Mouse (Mus musculus): ENCODE results near the gene Stk38. TPM values are rescaled to one million over a fixed set of nuclear protein-coding genes. Genes with fewer than 3 reads are reported as not detected.
"Not testable (repeated sequence)": the region's sequence is repeated elsewhere in the genome, so short reads cannot be mapped to it uniquely, and the experiment has no call there.

Gene Stk38
- polyA plus RNA-seq, 1 experiment from 2014 or later = 102 TPM

GRCm38 (mm10) chr17:29031771-29032273 is 24.0 kb upstream of the Stk38 start:
- H3K4me1 ChIP-seq (ENCODE audit: control insufficient read depth, insufficient read depth, low read length) = peaks cover 20% of the 10 kb centered on the region
- H3K9ac ChIP-seq (replicated peaks; ENCODE audit: low read length) = peak overlapping the region; percentile 85
- peak overlapping the region; percentile 72 for H3K4me3 ChIP-seq (replicated peaks; ENCODE audit: low read depth, low read length)
- under 1% methylated on average over 26 of the region's 26 CpGs for WGBS
- DNase-seq = peak; percentile 68
- H3K27ac ChIP-seq (replicated peaks; ENCODE audit: low read depth, low read length) = peak overlapping the region; percentile 98
- no peak for ATAC-seq (ENCODE audit: low FRiP score, low TSS enrichment)
- peak overlapping the region; percentile 79 for H3K4me2 ChIP-seq (ENCODE audit: low read length)
- peaks cover 6% of the 10 kb centered on the region for H3K36me3 ChIP-seq (ENCODE audit: control insufficient read depth, insufficient read depth, low read length)
- H3K27me3 ChIP-seq (ENCODE audit: control insufficient read depth, insufficient read depth, low read length) = no peaks in the 10 kb centered on the region
- no peaks in the 10 kb centered on the region for H3K9me3 ChIP-seq (ENCODE audit: control insufficient read depth, low read length)

- Histone ChIP-seq H3K4me3 (replicated peaks; ENCODE audit: low read depth, low read length) (peak overlapping the region; percentile 72), H3K9ac (replicated peaks; ENCODE audit: low read length) (peak overlapping the region; percentile 85; the same call in 1 of the 2 replicates), H3K27ac (replicated peaks; ENCODE audit: low read depth, low read length) (peak overlapping the region; percentile 98), H3K4me1 (ENCODE audit: control insufficient read depth, insufficient read depth, low read length) (peaks cover 13% of the 10 kb centered on the region), H3K4me2 (ENCODE audit: low read length) (peak overlapping the region; percentile 79)
- H3K9me3 ChIP-seq (ENCODE audit: control insufficient read depth, low read length); ATAC-seq (ENCODE audit: low FRiP score, low TSS enrichment); H3K27me3 ChIP-seq (ENCODE audit: control insufficient read depth, insufficient read depth, low read length); H3K36me3 ChIP-seq (ENCODE audit: control insufficient read depth, insufficient read depth, low read length); DNase-seq: not testable (repeated sequence)
- 62% methylated on average over 7 of the region's 7 CpGs for WGBS
Observed at GRCm38 (mm10) chr17:29031085-29031711, 23.4 kb upstream of the Stk38 start.

DNA sequence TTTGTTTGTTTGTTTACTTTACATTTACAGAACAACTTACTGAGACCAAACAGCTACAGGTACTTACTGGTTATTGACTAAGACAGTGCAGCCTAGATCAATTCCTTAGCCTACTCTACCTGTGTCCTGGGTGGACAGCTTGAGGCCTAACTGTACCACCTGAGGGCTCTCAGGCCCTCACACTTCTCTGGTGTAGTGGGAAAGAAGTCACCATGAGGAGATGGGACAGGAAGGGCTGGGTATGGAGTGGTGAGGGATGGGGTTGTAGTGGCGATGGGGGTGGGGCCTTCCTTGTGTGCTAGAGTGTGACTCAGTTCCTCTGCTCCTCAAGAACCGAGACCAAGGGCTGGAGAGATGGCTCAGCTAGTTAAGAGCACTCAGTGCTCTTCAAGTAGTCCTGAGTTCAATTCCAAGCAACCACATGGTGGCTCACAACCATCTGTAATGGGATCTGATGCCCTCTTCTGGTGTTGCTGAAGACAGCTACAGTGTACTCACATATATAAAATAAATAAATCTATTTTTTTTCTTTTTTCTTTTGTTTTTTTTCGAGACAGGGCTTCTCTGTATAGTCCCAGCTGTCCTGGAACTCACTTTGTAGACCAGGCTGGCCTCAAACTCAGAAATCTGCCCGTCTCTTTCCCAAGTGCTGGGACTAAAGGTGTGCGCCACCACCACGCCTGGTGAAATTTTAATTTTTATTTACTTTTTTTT is 22.7 kb upstream of the Stk38 start:
- DNase-seq (no peak), ATAC-seq (ENCODE audit: low FRiP score, low TSS enrichment) (no peak)
- H3K4me3 ChIP-seq (replicated peaks; ENCODE audit: low read depth, low read length) = no peak overlapping the region
- H3K27ac ChIP-seq (replicated peaks; ENCODE audit: low read depth, low read length) = no peak overlapping the region
- no peaks in the 10 kb centered on the region for H3K9me3 ChIP-seq (ENCODE audit: control insufficient read depth, low read length)
- H3K27me3 ChIP-seq (ENCODE audit: control insufficient read depth, insufficient read depth, low read length) = no peaks in the 10 kb centered on the region
- no peak overlapping the region for H3K9ac ChIP-seq (replicated peaks; ENCODE audit: low read length)
- 91% methylated on average over 6 of the region's 6 CpGs for WGBS
- no peak overlapping the region for H3K4me2 ChIP-seq (ENCODE audit: low read length)
- H3K36me3 ChIP-seq (ENCODE audit: control insufficient read depth, insufficient read depth, low read length) = no peaks in the 10 kb centered on the region
- H3K4me1 ChIP-seq (ENCODE audit: control insufficient read depth, insufficient read depth, low read length) = peaks cover 11% of the 10 kb centered on the region

- Histone ChIP-seq H3K36me3 (ENCODE audit: control insufficient read depth, insufficient read depth, low read length) (no peaks in the 10 kb centered on the region), H3K9me3 (ENCODE audit: control insufficient read depth, low read length) (no peaks in the 10 kb centered on the region), H3K27ac (replicated peaks; ENCODE audit: low read depth, low read length) (no peak overlapping the region), H3K27me3 (ENCODE audit: control insufficient read depth, insufficient read depth, low read length) (no peaks in the 10 kb centered on the region), H3K4me1 (ENCODE audit: control insufficient read depth, insufficient read depth, low read length) (0 out of 2 replicates have a peak, but pooled peaks cover 5% of the 10 kb centered on the region), H3K4me2 (ENCODE audit: low read length) (no peak overlapping the region), H3K9ac (replicated peaks; ENCODE audit: low read length) (no peak overlapping the region), H3K4me3 (replicated peaks; ENCODE audit: low read depth, low read length) (no peak overlapping the region)
- ATAC-seq (ENCODE audit: low FRiP score, low TSS enrichment) = no peak
- no peak for DNase-seq
- WGBS = 43% methylated on average over 5 of the region's 5 CpGs
Observed at GRCm38 (mm10) chr17:29026652-29027356, 19.0 kb upstream of the Stk38 start.

DNA sequence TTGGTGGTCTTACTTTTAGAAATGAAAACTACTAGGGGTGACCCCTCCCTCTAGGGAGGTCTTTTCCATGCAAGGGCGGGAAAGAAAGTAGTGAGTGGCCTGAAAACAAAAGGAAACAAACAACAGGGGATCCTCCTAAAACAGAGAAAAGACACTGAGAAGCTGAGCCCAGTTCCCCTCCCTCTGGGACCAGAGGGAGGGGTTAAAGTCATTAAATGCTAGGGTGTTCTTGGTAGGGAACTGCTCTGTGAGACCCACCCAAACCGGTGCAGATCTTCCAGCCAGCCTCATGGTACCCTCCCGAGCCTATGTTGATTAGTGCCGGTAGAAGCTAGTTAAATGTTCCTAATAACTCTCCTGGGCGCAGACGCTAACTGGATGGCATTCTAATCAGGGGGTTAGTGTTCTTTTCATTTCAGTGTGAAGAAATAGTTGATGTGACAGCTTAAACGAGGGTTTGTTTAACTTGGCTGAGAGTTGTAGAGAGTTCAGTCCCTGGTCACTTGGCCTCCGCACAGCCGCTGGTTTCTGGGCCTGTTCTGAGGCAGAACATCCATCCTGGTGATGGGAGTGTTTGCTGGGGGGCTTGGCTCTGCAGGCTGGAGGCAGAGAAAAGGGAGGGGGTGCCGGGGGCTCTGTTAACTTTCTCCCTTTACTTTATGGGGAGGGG is 17.2 kb upstream of the Stk38 start:
- H3K9me3 ChIP-seq (ENCODE audit: control insufficient read depth, low read length) = no peaks in the 10 kb centered on the region
- H3K27ac ChIP-seq (replicated peaks; ENCODE audit: low read depth, low read length) = no peak overlapping the region
- H3K4me2 ChIP-seq (ENCODE audit: low read length) = no peak overlapping the region
- WGBS = 25% methylated on average over 10 of the region's 10 CpGs
- no peak overlapping the region for H3K9ac ChIP-seq (replicated peaks; ENCODE audit: low read length)
- DNase-seq (no peak), ATAC-seq (ENCODE audit: low FRiP score, low TSS enrichment) (no peak)
- H3K36me3 ChIP-seq (ENCODE audit: control insufficient read depth, insufficient read depth, low read length) = no peaks in the 10 kb centered on the region
- no peak overlapping the region for H3K4me3 ChIP-seq (replicated peaks; ENCODE audit: low read depth, low read length)
- 0 out of 2 replicates have a peak, but pooled peaks cover 2% of the 10 kb centered on the region for H3K4me1 ChIP-seq (ENCODE audit: control insufficient read depth, insufficient read depth, low read length)
- H3K27me3 ChIP-seq (ENCODE audit: control insufficient read depth, insufficient read depth, low read length) = no peaks in the 10 kb centered on the region

- H3K9me3 ChIP-seq (ENCODE audit: control insufficient read depth, low read length) = no peaks in the 10 kb centered on the region
- ATAC-seq (ENCODE audit: low FRiP score, low TSS enrichment) (no peak), DNase-seq (no peak)
- 0 out of 2 replicates have a peak, but pooled peaks cover 2% of the 10 kb centered on the region for H3K4me1 ChIP-seq (ENCODE audit: control insufficient read depth, insufficient read depth, low read length)
- H3K4me3 ChIP-seq (replicated peaks; ENCODE audit: low read depth, low read length) = no peak overlapping the region
- 49% methylated on average over 22 of the region's 22 CpGs for WGBS
- no peak overlapping the region for H3K4me2 ChIP-seq (ENCODE audit: low read length)
- no peaks in the 10 kb centered on the region for H3K36me3 ChIP-seq (ENCODE audit: control insufficient read depth, insufficient read depth, low read length)
- no peaks in the 10 kb centered on the region for H3K27me3 ChIP-seq (ENCODE audit: control insufficient read depth, insufficient read depth, low read length)
- H3K27ac ChIP-seq (replicated peaks; ENCODE audit: low read depth, low read length) = no peak overlapping the region
- no peak overlapping the region for H3K9ac ChIP-seq (replicated peaks; ENCODE audit: low read length)
Observed at GRCm38 (mm10) chr17:29024047-29024892, 16.5 kb upstream of the Stk38 start.

DNA sequence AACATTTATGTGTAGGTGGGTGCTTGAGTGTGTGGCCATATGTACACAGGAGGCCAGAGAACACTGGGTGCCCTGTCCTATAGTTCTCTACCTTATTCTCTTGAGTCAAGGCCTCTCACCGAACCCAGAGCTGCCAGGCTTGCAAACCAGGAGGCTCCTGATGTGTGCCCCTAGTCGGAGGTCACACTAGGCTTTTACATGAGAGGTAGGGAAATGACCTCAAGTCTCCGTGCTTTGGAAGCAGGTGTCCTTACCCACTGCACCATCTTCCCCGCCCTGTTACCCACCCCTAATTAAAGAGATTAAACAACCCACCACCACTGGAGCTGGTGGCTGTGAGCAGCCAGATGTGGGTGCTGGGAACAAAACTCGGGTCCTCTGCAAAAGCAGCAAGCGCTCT is 15.6 kb upstream of the Stk38 start:
- 91% methylated on average over 6 of the region's 6 CpGs for WGBS
- no peak overlapping the region for H3K27ac ChIP-seq (replicated peaks; ENCODE audit: low read depth, low read length)
- no peaks in the 10 kb centered on the region for H3K9me3 ChIP-seq (ENCODE audit: control insufficient read depth, low read length)
- H3K9ac ChIP-seq (replicated peaks; ENCODE audit: low read length) = no peak overlapping the region
- H3K36me3 ChIP-seq (ENCODE audit: control insufficient read depth, insufficient read depth, low read length) = no peaks in the 10 kb centered on the region
- no peak overlapping the region for H3K4me2 ChIP-seq (ENCODE audit: low read length)
- H3K4me3 ChIP-seq (replicated peaks; ENCODE audit: low read depth, low read length) = no peak overlapping the region
- ATAC-seq (ENCODE audit: low FRiP score, low TSS enrichment) (no peak), DNase-seq (no peak)
- H3K27me3 ChIP-seq (ENCODE audit: control insufficient read depth, insufficient read depth, low read length) = no peaks in the 10 kb centered on the region
- 0 out of 2 replicates have a peak, but pooled peaks cover 2% of the 10 kb centered on the region for H3K4me1 ChIP-seq (ENCODE audit: control insufficient read depth, insufficient read depth, low read length)
